Mouse (Mus musculus): Measurements from ENCODE around the gene Kif21a. TPM values are rescaled to one million over a fixed set of nuclear protein-coding genes. Genes with fewer than 3 reads are reported as not detected.
A peak's percentile ranks its signal among the peaks of the same experiment; 100 is the strongest.

The Kif21a gene
- polyA plus RNA-seq, 1 experiment = 8.6 TPM

- no peaks in the 10 kb centered on the region for H3K4me1 ChIP-seq (ENCODE audit: control insufficient read depth, insufficient read depth, low read length)
- H3K27me3 ChIP-seq (ENCODE audit: control insufficient read depth, insufficient read depth, low read length) = no peaks in the 10 kb centered on the region
- no peak for TF ChIP-seq CTCF (IDR thresholded peaks at IDR 0.05; ENCODE audit: control insufficient read depth, insufficient read depth, insufficient replicate concordance, low read depth, low read length)
- no peak for TF ChIP-seq POLR2A (IDR thresholded peaks at IDR 0.05; ENCODE audit: control insufficient read depth, low read depth, low read length)
- no peak overlapping the region for H3K4me3 ChIP-seq (ENCODE audit: control insufficient read depth, low read depth, low read length)
- no peak overlapping the region for H3K27ac ChIP-seq (ENCODE audit: control insufficient read depth, insufficient read depth, low read depth, low read length)
- no peaks in the 10 kb centered on the region for H3K36me3 ChIP-seq (ENCODE audit: control insufficient read depth, insufficient read depth, low read length)
Measured at GRCm38 (mm10) chr15:91064310-91064826, 14.6 kb upstream of the Kif21a start.

GRCm38 (mm10) chr15:91063845-91064244 lies 14.1 kb upstream of the Kif21a start:
- TF ChIP-seq CTCF (IDR thresholded peaks at IDR 0.05; ENCODE audit: control insufficient read depth, insufficient read depth, insufficient replicate concordance, low read depth, low read length) (no peak), POLR2A (IDR thresholded peaks at IDR 0.05; ENCODE audit: control insufficient read depth, low read depth, low read length) (no peak)
- no peak overlapping the region for H3K27ac ChIP-seq (ENCODE audit: control insufficient read depth, insufficient read depth, low read depth, low read length)
- H3K36me3 ChIP-seq (ENCODE audit: control insufficient read depth, insufficient read depth, low read length) = no peaks in the 10 kb centered on the region
- H3K4me3 ChIP-seq (ENCODE audit: control insufficient read depth, low read depth, low read length) = no peak overlapping the region
- no peaks in the 10 kb centered on the region for H3K4me1 ChIP-seq (ENCODE audit: control insufficient read depth, insufficient read depth, low read length)
- no peaks in the 10 kb centered on the region for H3K27me3 ChIP-seq (ENCODE audit: control insufficient read depth, insufficient read depth, low read length)

- Histone ChIP-seq H3K27me3 (ENCODE audit: control insufficient read depth, insufficient read depth, low read length) (no peaks in the 10 kb centered on the region), H3K4me3 (ENCODE audit: control insufficient read depth, low read depth, low read length) (no peak overlapping the region), H3K36me3 (ENCODE audit: control insufficient read depth, insufficient read depth, low read length) (no peaks in the 10 kb centered on the region), H3K27ac (ENCODE audit: control insufficient read depth, insufficient read depth, low read depth, low read length) (no peak overlapping the region), H3K4me1 (ENCODE audit: control insufficient read depth, insufficient read depth, low read length) (no peaks in the 10 kb centered on the region)
- TF ChIP-seq CTCF (IDR thresholded peaks at IDR 0.05; ENCODE audit: control insufficient read depth, insufficient read depth, insufficient replicate concordance, low read depth, low read length) = no peak
- no peak for TF ChIP-seq POLR2A (IDR thresholded peaks at IDR 0.05; ENCODE audit: control insufficient read depth, low read depth, low read length)
Measured at GRCm38 (mm10) chr15:91056866-91057342, 7.2 kb upstream of the Kif21a start.

GRCm38 (mm10) chr15:91056176-91056865 lies 6.6 kb upstream of the Kif21a start:
- TF ChIP-seq POLR2A (IDR thresholded peaks at IDR 0.05; ENCODE audit: control insufficient read depth, low read depth, low read length) (no peak), CTCF (IDR thresholded peaks at IDR 0.05; ENCODE audit: control insufficient read depth, insufficient read depth, insufficient replicate concordance, low read depth, low read length) (no peak)
- Histone ChIP-seq H3K4me1 (ENCODE audit: control insufficient read depth, insufficient read depth, low read length) (no peaks in the 10 kb centered on the region), H3K4me3 (ENCODE audit: control insufficient read depth, low read depth, low read length) (no peak overlapping the region), H3K27me3 (ENCODE audit: control insufficient read depth, insufficient read depth, low read length) (no peaks in the 10 kb centered on the region), H3K27ac (ENCODE audit: control insufficient read depth, insufficient read depth, low read depth, low read length) (no peak overlapping the region), H3K36me3 (ENCODE audit: control insufficient read depth, insufficient read depth, low read length) (no peaks in the 10 kb centered on the region)

- TF ChIP-seq POLR2A (IDR thresholded peaks at IDR 0.05; ENCODE audit: control insufficient read depth, low read depth, low read length) (no peak), CTCF (IDR thresholded peaks at IDR 0.05; ENCODE audit: control insufficient read depth, insufficient read depth, insufficient replicate concordance, low read depth, low read length) (no peak)
- peaks cover 2% of the 10 kb centered on the region; the same call in 1 of the 2 replicates for H3K27me3 ChIP-seq (ENCODE audit: control insufficient read depth, insufficient read depth, low read length)
- peaks cover 8% of the 10 kb centered on the region for H3K4me1 ChIP-seq (ENCODE audit: control insufficient read depth, insufficient read depth, low read length)
- H3K27ac ChIP-seq (ENCODE audit: control insufficient read depth, insufficient read depth, low read depth, low read length) = peak overlapping the region; percentile 77
- H3K4me3 ChIP-seq (ENCODE audit: control insufficient read depth, low read depth, low read length) = peak overlapping the region; percentile 89
- H3K36me3 ChIP-seq (ENCODE audit: control insufficient read depth, insufficient read depth, low read length) = no peaks in the 10 kb centered on the region
Measured at GRCm38 (mm10) chr15:91048951-91049495, 725 bp downstream of the Kif21a start.

- Histone ChIP-seq H3K4me1 (ENCODE audit: control insufficient read depth, insufficient read depth, low read length) (peaks cover 8% of the 10 kb centered on the region), H3K4me3 (ENCODE audit: control insufficient read depth, low read depth, low read length) (no peak overlapping the region), H3K27me3 (ENCODE audit: control insufficient read depth, insufficient read depth, low read length) (peaks cover 2% of the 10 kb centered on the region; the same call in 1 of the 2 replicates), H3K36me3 (ENCODE audit: control insufficient read depth, insufficient read depth, low read length) (no peaks in the 10 kb centered on the region), H3K27ac (ENCODE audit: control insufficient read depth, insufficient read depth, low read depth, low read length) (no peak overlapping the region)
- TF ChIP-seq POLR2A (IDR thresholded peaks at IDR 0.05; ENCODE audit: control insufficient read depth, low read depth, low read length) (no peak), CTCF (IDR thresholded peaks at IDR 0.05; ENCODE audit: control insufficient read depth, insufficient read depth, insufficient replicate concordance, low read depth, low read length) (no peak)
Measured at GRCm38 (mm10) chr15:91047627-91048026, 2.1 kb downstream of the Kif21a start.

- peaks cover 2% of the 10 kb centered on the region; the same call in 1 of the 2 replicates for H3K27me3 ChIP-seq (ENCODE audit: control insufficient read depth, insufficient read depth, low read length)
- no peak overlapping the region for H3K4me3 ChIP-seq (ENCODE audit: control insufficient read depth, low read depth, low read length)
- no peak overlapping the region for H3K27ac ChIP-seq (ENCODE audit: control insufficient read depth, insufficient read depth, low read depth, low read length)
- peaks cover 8% of the 10 kb centered on the region for H3K4me1 ChIP-seq (ENCODE audit: control insufficient read depth, insufficient read depth, low read length)
- H3K36me3 ChIP-seq (ENCODE audit: control insufficient read depth, insufficient read depth, low read length) = no peaks in the 10 kb centered on the region
- TF ChIP-seq POLR2A (IDR thresholded peaks at IDR 0.05; ENCODE audit: control insufficient read depth, low read depth, low read length) = no peak
- TF ChIP-seq CTCF (IDR thresholded peaks at IDR 0.05; ENCODE audit: control insufficient read depth, insufficient read depth, insufficient replicate concordance, low read depth, low read length) = no peak
Measured at GRCm38 (mm10) chr15:91046506-91046905, 3.2 kb downstream of the Kif21a start.
